Mouse (Mus musculus): ENCODE data around the gene Asic4. TPM values are rescaled to one million over a fixed set of nuclear protein-coding genes. Genes with fewer than 3 reads are reported as not detected.
A peak's percentile ranks its signal among the peaks of the same experiment; 100 is the strongest.

The Asic4 gene
- polyA plus RNA-seq (2012; fragmentation: generic; extraction: Trizol): 0.28 TPM

DNA sequence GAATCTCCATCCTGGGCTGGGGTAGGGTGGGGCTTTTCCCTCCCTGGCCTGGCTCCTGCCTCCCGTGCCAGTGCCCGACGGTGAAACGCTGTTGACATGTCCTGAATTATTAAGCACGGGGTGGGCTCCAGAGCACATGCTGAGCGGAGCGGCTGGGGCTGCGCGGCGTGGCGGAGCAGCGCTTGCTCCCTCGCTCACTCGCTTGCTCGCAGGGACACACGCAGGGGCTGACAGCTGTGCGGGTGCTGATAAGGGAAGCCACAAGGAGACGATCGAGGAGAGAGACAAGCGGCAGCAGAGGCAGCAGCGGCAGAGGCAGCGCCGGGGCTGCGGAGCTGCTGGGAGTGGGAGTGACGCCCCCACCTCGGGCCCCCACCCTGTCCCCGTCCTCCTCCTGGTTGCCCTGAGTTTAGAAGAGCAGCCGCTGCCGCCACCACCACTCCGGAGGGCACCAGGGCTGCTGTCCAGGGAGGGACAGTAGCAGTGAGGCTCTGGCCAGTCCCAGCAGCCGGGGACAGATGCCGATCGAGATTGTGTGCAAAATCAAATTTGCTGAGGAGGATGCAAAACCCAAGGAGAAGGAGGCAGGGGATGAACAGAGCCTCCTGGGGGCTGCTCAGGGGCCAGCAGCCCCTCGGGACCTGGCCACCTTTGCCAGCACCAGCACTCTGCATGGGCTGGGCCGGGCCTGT lies at the start of gene Asic4:
Gene Asic4, plus strand, starts transcription at position 123 of the 692 bp plus-strand sequence.
- Histone ChIP-seq H3K79me2 (ENCODE audit: control insufficient read depth, insufficient read depth) (no peaks in the 10 kb centered on the region), H3K36me3 (ENCODE audit: control insufficient read depth, insufficient read depth) (no peaks in the 10 kb centered on the region), H3ac (ENCODE audit: control insufficient read depth, insufficient read length) (no peak within 1 kb of the TSS), H3K4me2 (ENCODE audit: low read depth) (peak within 1 kb of the TSS; percentile 10), H3K27me3 (ENCODE audit: control insufficient read depth, insufficient read depth, insufficient read length) (peaks cover 18% of the 10 kb centered on the region), H3K4me3 (no peak within 1 kb of the TSS)
- TF ChIP-seq CEBPB (IDR thresholded peaks at IDR 0.05; ENCODE audit: insufficient read depth, poor library complexity, severe bottlenecking) (no peak), POLR2AphosphoS2 (IDR thresholded peaks at IDR 0.05; ENCODE audit: insufficient read length, low read depth) (no peak), MYOD1 (IDR thresholded peaks at IDR 0.05; ENCODE audit: control insufficient read depth in 1 of 3, insufficient read length in 2 of 3, low read depth in 2 of 3) (peak in 2 of 3 experiments; percentile 83 to 87), TCF12 (IDR thresholded peaks at IDR 0.05; ENCODE audit: insufficient read depth, poor library complexity, severe bottlenecking) (peak; percentile 19), MYOG (IDR thresholded peaks at IDR 0.05; ENCODE audit: control insufficient read depth in 1 of 3, insufficient read depth in 1 of 3, insufficient read length in 2 of 3, low read depth in 2 of 3) (peak in 2 of 3 experiments; percentile 95 to 98), TCF3 (IDR thresholded peaks at IDR 0.05; ENCODE audit: insufficient read length, low read depth) (no peak)

DNA sequence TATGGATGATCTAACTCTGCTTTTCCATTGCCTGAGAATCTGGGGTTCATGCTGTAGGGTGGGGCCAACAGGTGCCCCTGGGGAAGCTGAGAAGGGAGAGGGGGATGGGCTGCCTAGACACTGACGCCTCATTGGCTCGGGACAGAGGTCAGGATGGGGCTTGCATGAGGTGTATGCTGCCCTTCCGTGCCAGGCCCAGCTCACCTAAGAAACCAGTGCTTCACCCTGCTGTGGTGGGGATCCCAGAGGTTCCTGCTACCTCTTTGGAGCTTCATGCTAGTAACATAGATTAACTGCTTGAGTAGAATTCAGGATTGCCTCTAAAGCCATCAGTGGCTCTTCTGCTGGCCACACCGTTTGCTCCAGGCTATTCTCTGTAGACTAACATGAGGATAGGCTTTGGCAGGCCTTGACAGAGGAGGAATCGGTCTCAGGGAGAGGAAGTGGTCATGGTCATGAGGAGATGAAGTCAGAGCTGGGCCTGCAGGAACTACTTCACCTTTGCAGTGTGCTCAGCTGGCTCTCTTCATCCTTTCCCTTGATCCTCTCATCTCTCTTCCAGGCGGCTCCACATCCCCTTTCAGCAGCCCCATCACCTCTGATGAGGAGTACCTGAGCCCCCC lies 49.6 kb upstream of the Asic4 start:
- H3K36me3 ChIP-seq (ENCODE audit: control insufficient read depth, insufficient read depth): peaks cover 41% of the 10 kb centered on the region
- H3ac ChIP-seq (ENCODE audit: control insufficient read depth, insufficient read length): no peak overlapping the region
- peak overlapping the region; percentile 94 for H3K4me2 ChIP-seq (ENCODE audit: low read depth)
- no peaks in the 10 kb centered on the region for H3K79me2 ChIP-seq (ENCODE audit: control insufficient read depth, insufficient read depth)
- H3K27me3 ChIP-seq (ENCODE audit: control insufficient read depth, insufficient read depth, insufficient read length): no peaks in the 10 kb centered on the region
- peak; percentile 11 for TF ChIP-seq POLR2A (IDR thresholded peaks at IDR 0.05; ENCODE audit: insufficient read length, low read depth)
- no peak for TF ChIP-seq MAX (IDR thresholded peaks at IDR 0.05; ENCODE audit: low read depth)
- TF ChIP-seq REST (IDR thresholded peaks at IDR 0.05; ENCODE audit: insufficient read depth, insufficient read length): no peak
- no peak for TF ChIP-seq E2F4 (IDR thresholded peaks at IDR 0.05; ENCODE audit: insufficient read depth)
- no peak for TF ChIP-seq USF1 (IDR thresholded peaks at IDR 0.05; ENCODE audit: low read depth)
- no peak for TF ChIP-seq CEBPB (IDR thresholded peaks at IDR 0.05; ENCODE audit: insufficient read depth, poor library complexity, severe bottlenecking)
- TF ChIP-seq SRF (IDR thresholded peaks at IDR 0.05; ENCODE audit: control insufficient read depth, insufficient read length, low read depth): no peak
- TF ChIP-seq MYOG (IDR thresholded peaks at IDR 0.05; ENCODE audit: control insufficient read depth in 1 of 3, insufficient read depth in 1 of 3, insufficient read length in 2 of 3, low read depth in 2 of 3): peak in 1 of 3 experiments; percentile 63
- no peak for TF ChIP-seq TCF3 (IDR thresholded peaks at IDR 0.05; ENCODE audit: insufficient read length, low read depth)
- peak in 2 of 3 experiments; percentile 24 to 68 for TF ChIP-seq MYOD1 (IDR thresholded peaks at IDR 0.05; ENCODE audit: control insufficient read depth in 1 of 3, insufficient read length in 2 of 3, low read depth in 2 of 3)
- TF ChIP-seq POLR2AphosphoS2 (IDR thresholded peaks at IDR 0.05; ENCODE audit: insufficient read length, low read depth): no peak
- TF ChIP-seq TCF12 (IDR thresholded peaks at IDR 0.05; ENCODE audit: insufficient read depth, poor library complexity, severe bottlenecking): no peak
- peak overlapping the region; percentile 23 for H3K4me3 ChIP-seq

DNA sequence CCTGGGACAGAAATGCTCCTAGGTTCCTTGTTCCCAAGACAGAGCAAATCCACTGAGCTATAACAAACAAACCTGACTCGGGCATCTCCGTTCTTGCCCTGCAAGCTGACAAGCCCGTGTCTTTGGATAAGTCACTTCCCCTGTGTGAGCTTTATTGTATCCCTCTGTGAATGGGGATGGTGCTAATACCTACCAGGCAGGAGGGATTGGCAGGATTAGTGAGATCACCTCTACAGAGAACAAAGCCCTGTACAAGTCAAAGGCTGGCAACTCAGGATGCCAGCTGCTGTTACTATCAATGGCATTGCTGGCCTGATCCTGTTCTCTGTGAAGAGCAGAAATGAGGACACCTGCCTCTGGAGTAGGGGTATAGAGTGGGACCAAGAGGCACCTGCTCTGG lies 44.7 kb upstream of the Asic4 start:
- H3K4me3 ChIP-seq: no peak overlapping the region
- H3K36me3 ChIP-seq (ENCODE audit: control insufficient read depth, insufficient read depth): peaks cover 36% of the 10 kb centered on the region

DNA sequence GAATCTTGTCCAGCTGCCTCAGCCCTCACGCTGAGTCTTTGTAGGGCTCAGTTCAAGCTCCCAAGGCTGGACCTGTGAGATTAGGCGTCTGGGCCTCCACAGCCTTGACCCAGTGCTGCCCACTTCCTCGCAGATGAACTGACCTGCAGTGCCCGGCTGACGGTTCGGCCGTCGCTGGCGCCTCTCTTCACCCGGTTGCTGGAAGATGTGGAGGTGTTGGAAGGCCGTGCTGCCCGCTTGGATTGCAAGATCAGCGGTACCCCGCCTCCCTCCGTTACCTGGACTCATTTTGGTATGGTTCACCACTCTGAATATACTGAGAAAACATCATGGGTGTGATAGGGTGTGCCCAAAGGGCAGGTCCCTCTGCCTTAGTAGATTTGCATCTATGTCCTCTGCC lies 44.1 kb upstream of the Asic4 start:
- H3K79me2 ChIP-seq (ENCODE audit: control insufficient read depth, insufficient read depth): no peaks in the 10 kb centered on the region
- no peak for TF ChIP-seq USF1 (IDR thresholded peaks at IDR 0.05; ENCODE audit: low read depth)
- no peak overlapping the region for H3K4me2 ChIP-seq (ENCODE audit: low read depth)
- no peaks in the 10 kb centered on the region for H3K27me3 ChIP-seq (ENCODE audit: control insufficient read depth, insufficient read depth, insufficient read length)
- H3K4me3 ChIP-seq: no peak overlapping the region
- H3ac ChIP-seq (ENCODE audit: control insufficient read depth, insufficient read length): no peak overlapping the region
- H3K36me3 ChIP-seq (ENCODE audit: control insufficient read depth, insufficient read depth): peaks cover 33% of the 10 kb centered on the region

More for the DNA sequence above, 44.7 kb upstream of the Asic4 start:
- TF ChIP-seq TCF3 (IDR thresholded peaks at IDR 0.05; ENCODE audit: insufficient read length, low read depth) (no peak), MAX (IDR thresholded peaks at IDR 0.05; ENCODE audit: low read depth) (no peak), E2F4 (IDR thresholded peaks at IDR 0.05; ENCODE audit: insufficient read depth) (no peak), POLR2AphosphoS2 (IDR thresholded peaks at IDR 0.05; ENCODE audit: insufficient read length, low read depth) (no peak), MYOG (IDR thresholded peaks at IDR 0.05; ENCODE audit: control insufficient read depth in 1 of 3, insufficient read depth in 1 of 3, insufficient read length in 2 of 3, low read depth in 2 of 3) (no peak), SRF (IDR thresholded peaks at IDR 0.05; ENCODE audit: control insufficient read depth, insufficient read length, low read depth) (no peak), TCF12 (IDR thresholded peaks at IDR 0.05; ENCODE audit: insufficient read depth, poor library complexity, severe bottlenecking) (no peak), USF1 (IDR thresholded peaks at IDR 0.05; ENCODE audit: low read depth) (no peak), POLR2A (IDR thresholded peaks at IDR 0.05; ENCODE audit: insufficient read length, low read depth) (no peak), REST (IDR thresholded peaks at IDR 0.05; ENCODE audit: insufficient read depth, insufficient read length) (no peak), MYOD1 (IDR thresholded peaks at IDR 0.05; ENCODE audit: control insufficient read depth in 1 of 3, insufficient read length in 2 of 3, low read depth in 2 of 3) (no peak), CEBPB (IDR thresholded peaks at IDR 0.05; ENCODE audit: insufficient read depth, poor library complexity, severe bottlenecking) (no peak)
- no peak overlapping the region for H3ac ChIP-seq (ENCODE audit: control insufficient read depth, insufficient read length)
- no peak overlapping the region for H3K4me2 ChIP-seq (ENCODE audit: low read depth)
- H3K79me2 ChIP-seq (ENCODE audit: control insufficient read depth, insufficient read depth): no peaks in the 10 kb centered on the region
- no peaks in the 10 kb centered on the region for H3K27me3 ChIP-seq (ENCODE audit: control insufficient read depth, insufficient read depth, insufficient read length)

DNA sequence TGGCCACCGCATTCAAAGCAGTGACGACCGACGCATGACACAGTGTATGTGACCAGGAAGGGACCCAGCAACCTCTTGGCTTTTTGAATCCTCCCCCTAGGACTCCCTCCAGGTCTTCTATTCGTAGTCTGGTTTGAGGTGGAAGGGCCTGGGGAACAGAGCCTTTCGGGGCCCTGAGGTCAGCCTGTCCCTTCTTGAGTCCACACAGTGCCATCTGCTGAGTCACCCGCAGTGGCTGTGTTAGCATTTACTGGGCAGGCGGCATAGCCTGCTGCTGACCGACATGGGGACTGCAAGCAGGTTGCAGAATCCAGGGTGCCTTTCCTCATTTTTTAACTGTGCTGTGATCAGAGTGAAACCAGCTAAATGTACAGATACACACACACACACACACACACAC lies 43.2 kb upstream of the Asic4 start:
- no peaks in the 10 kb centered on the region for H3K79me2 ChIP-seq (ENCODE audit: control insufficient read depth, insufficient read depth)
- H3K36me3 ChIP-seq (ENCODE audit: control insufficient read depth, insufficient read depth): peaks cover 25% of the 10 kb centered on the region
- H3ac ChIP-seq (ENCODE audit: control insufficient read depth, insufficient read length): no peak overlapping the region
- no peak for TF ChIP-seq TCF12 (IDR thresholded peaks at IDR 0.05; ENCODE audit: insufficient read depth, poor library complexity, severe bottlenecking)
- no peak for TF ChIP-seq POLR2AphosphoS2 (IDR thresholded peaks at IDR 0.05; ENCODE audit: insufficient read length, low read depth)
- no peak for TF ChIP-seq POLR2A (IDR thresholded peaks at IDR 0.05; ENCODE audit: insufficient read length, low read depth)
- no peak for TF ChIP-seq MYOD1 (IDR thresholded peaks at IDR 0.05; ENCODE audit: control insufficient read depth in 1 of 3, insufficient read length in 2 of 3, low read depth in 2 of 3)
- no peak for TF ChIP-seq E2F4 (IDR thresholded peaks at IDR 0.05; ENCODE audit: insufficient read depth)
- TF ChIP-seq TCF3 (IDR thresholded peaks at IDR 0.05; ENCODE audit: insufficient read length, low read depth): no peak
- no peak for TF ChIP-seq REST (IDR thresholded peaks at IDR 0.05; ENCODE audit: insufficient read depth, insufficient read length)
- no peak for TF ChIP-seq MAX (IDR thresholded peaks at IDR 0.05; ENCODE audit: low read depth)
- TF ChIP-seq USF1 (IDR thresholded peaks at IDR 0.05; ENCODE audit: low read depth): no peak
- no peak for TF ChIP-seq MYOG (IDR thresholded peaks at IDR 0.05; ENCODE audit: control insufficient read depth in 1 of 3, insufficient read depth in 1 of 3, insufficient read length in 2 of 3, low read depth in 2 of 3)
- no peak for TF ChIP-seq CEBPB (IDR thresholded peaks at IDR 0.05; ENCODE audit: insufficient read depth, poor library complexity, severe bottlenecking)
- no peak for TF ChIP-seq SRF (IDR thresholded peaks at IDR 0.05; ENCODE audit: control insufficient read depth, insufficient read length, low read depth)
- no peaks in the 10 kb centered on the region for H3K27me3 ChIP-seq (ENCODE audit: control insufficient read depth, insufficient read depth, insufficient read length)
- H3K4me3 ChIP-seq: no peak overlapping the region
- H3K4me2 ChIP-seq (ENCODE audit: low read depth): no peak overlapping the region
